Mouse (Mus musculus) spleen, embryonic (tissue): ENCODE measurements at regions not wholly inside any gene's neighbourhood (a gene's known extent, or its start where the extent isn't known, plus 50 kb on each side); places are given as distances from the start of the nearest gene placed in this dataset.

ENCODE experiments used
- CTCF ChIA-PET: fragments of 350-600 bp; sonication (Branson Sonifier 250); formaldehyde crosslinking; loops from one replicate; lab custom pipeline; 2022; lab: Charles Lee

- CTCF ChIA-PET: no interaction called here
Measured at GRCm38 (mm10) chr1:69212896-69213500, 105.1 kb upstream of the Erbb4 start.

GRCm38 (mm10) chr1:69202745-69203144 lies 94.9 kb upstream of the Erbb4 start:
- CTCF ChIA-PET: no interaction called here

- CTCF ChIA-PET: no interaction called here
Measured at GRCm38 (mm10) chr1:69165202-69165601, 57.3 kb upstream of the Erbb4 start.
